Mouse (Mus musculus): Measurements from ENCODE around the gene Plgrkt.
"Not testable (repeated sequence)": the region's sequence is repeated elsewhere in the genome, so short reads cannot be mapped to it uniquely, and the experiment has no call there.

Plgrkt gene

GRCm38 (mm10) chr19:29366969-29367622 lies at the start of gene Plgrkt, which contains the start of gene Cd274:
Gene Plgrkt (minus strand): TSS chr19:29367390.
Gene Cd274 (plus strand): TSS chr19:29367455.
- DNase-seq (ENCODE audit: low read depth, low spot score), result no peak

DNA sequence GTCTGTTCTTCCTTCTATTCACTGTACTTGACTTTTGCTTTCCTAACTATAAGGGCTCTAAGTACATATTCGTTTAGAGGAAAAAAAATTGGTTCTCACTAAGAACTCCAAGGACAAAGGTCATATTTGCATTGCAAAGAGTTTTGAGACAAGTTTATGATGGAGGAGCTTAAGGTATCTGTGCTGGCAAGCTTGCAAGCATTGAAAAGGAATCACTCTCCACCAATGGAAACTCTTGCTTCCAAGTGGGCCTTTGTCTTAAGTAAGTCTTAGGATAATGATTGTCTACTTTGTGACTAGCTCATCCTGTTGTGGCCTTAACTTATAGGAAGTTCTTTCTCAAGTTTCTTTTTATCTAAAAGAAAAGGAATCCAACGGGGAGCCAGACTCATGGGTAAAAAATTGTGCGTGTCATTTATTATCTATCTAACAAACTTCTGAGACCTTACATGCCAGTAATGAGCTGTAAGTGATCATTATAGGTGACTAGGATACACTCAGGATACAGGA lies 49.3 kb upstream of the Plgrkt start:
- no peak for DNase-seq (ENCODE audit: low read depth, low spot score)

DNA sequence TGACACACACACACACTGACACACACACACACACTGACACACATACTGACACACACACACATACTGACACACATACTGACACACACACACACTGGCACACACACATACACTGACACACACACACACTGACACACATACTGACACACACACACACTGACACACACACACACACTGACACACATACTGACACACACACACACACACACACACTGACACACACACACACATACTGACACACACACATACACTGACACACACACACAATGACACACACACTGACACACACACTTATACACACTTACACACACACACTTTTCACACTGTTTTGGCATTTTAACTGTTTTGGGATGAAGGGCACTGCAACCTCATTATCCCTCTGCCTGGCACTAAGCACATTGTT lies 47.7 kb upstream of the Plgrkt start:
- DNase-seq (ENCODE audit: low read depth, low spot score), result not testable (repeated sequence)

DNA sequence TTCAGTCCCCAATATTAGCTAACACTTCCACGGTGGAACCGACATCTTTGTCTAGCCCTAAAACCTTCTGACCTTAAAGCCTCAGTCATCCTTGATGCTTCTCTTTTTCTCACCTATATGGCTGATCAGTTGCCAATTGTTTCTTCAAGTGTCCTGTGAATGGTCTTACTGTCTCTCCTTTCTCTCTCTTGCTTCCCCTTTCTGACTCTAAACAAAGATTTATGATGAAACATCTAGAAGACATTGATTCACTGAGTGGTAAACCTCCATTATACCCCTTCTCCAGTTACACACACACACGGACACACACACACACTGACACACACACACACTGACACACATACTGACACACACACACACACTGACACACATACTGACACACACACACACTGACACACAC lies 47.3 kb upstream of the Plgrkt start:
- no peak for DNase-seq (ENCODE audit: low read depth, low spot score)

GRCm38 (mm10) chr19:29412476-29413420 lies 45.6 kb upstream of the Plgrkt start:
- DNase-seq (ENCODE audit: low read depth, low spot score), result peak; percentile 22

DNA sequence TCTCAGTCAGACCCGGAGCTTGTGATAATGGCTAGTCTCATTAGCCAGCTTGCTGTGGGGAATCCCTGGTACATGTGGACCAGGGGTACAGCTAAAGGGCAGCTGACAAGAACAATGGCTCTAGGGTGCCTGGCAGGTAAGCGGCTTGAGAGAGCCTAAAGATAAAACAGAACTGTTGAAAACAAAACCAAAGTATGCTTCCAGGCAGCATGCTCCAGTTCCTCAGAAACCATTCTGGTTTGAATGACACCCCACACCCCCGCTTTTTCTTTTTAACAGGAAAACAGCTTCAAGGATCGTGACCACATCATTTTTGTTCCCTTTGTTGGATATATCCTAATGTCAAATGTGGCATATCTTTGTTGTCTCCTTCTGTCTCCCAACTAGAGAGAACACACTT lies 43.4 kb upstream of the Plgrkt start, which contains the start of gene Pdcd1lg2:
Pdcd1lg2 (plus strand) TSS at position 301 of the 400 bp plus-strand sequence.
- DNase-seq (ENCODE audit: low read depth, low spot score), result no peak

DNA sequence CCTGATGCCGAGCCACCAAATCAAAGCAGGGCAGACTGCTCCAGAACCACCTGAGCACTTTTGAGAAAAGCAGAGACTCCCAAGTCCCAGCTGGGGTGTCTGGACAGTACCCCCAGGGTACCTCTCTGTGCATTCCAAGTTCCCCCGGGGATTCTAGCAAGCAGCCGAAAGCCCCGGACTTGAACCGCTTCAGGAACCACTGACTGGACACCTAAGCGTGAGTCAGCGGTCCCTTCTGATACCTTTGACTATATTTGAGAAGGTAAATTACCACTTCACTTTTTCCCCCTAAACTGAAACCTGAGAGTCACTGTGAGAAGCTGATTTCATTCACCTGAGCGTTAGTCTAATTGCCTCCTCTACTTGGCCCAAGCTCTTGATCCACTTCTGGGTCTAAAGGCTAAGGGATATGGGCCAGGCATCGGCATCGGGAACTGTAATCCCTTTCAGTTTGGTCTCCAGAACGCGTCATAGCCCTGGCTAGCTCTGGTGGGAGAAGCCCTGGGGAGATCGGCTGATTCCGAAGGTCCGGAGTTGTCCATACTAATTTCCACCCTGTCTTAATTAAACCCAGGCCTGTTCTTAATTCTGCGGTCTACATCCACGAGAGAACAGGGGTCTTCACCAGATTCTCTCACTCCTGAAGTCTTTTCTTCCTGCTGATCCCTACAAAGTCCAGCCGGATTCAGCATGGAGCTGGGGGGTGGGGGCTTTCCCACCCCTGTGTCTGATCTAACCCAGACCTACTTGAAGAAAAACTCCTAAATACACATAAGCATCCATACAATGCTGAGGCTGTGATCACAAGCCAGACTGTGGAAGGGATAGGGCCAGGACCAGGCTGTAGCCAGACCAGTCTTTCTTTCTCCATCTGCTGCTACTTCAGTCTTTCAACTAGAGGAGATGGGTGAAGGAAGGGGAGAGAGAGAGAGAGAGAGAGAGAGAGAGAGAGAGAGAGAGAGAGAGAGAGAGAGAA lies 39.1 kb upstream of the Plgrkt start:
- no peak for DNase-seq (ENCODE audit: low read depth, low spot score)

DNA sequence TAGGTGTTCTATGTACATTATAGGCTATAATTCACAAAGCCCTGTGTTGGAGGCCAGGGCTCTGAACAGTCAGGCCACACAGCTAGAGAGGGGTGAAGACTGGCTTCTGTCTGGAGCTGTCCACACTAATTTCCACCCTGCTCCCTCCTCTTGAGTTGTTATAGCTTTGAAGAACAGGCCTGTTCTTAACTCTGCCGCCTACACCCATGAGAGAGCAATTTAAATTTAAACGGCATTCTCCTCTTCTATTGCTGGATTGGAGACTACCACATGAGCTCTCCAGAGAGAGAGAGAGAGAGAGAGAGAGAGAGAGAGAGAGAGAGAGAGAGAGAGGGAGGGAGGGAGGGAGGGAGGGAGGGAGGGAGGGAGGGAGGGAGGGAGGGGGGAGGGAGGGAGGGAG lies 38.2 kb upstream of the Plgrkt start:
- peak; percentile 32 for DNase-seq (ENCODE audit: low read depth, low spot score)

DNA sequence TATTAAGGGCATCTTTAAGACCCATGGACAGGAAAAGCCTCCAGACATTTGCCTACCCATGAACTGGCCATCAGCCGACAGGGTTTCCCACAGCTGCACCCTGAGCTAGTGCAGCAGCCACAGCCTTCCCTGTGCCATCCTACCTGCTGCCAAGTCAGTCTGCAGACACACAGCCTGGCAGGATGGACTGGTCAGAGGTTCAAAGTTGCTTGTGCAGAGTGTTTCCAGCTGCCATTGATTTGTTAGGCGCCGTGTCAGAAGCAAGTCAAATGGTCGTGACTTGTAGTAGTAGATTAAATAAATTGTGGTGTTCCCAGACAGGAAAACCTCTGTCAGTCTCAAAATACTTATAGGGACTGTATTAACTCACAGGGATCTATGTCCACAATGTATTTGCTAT lies 36.1 kb upstream of the Plgrkt start:
- no peak for DNase-seq (ENCODE audit: low read depth, low spot score)

DNA sequence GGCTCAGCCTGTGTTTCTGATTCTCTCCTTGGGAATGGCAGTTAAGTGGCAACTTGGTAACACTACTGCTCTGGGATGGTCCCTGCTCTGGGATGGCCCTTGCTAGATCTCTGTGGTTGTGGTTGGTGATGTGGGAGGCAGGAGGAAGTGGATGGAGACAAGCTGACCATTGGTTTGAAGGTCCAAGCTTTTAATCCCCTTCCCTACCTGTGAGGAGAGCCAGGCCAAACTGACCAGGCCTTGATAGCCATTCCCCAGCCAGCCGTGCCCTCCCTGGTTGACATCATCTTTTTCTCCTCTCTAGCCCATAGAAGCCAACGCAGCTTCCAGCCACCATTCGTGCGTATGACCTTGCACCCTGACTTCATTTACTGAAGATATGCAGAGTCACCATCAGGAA lies 35.4 kb upstream of the Plgrkt start:
- DNase-seq (ENCODE audit: low read depth, low spot score), result no peak

DNA sequence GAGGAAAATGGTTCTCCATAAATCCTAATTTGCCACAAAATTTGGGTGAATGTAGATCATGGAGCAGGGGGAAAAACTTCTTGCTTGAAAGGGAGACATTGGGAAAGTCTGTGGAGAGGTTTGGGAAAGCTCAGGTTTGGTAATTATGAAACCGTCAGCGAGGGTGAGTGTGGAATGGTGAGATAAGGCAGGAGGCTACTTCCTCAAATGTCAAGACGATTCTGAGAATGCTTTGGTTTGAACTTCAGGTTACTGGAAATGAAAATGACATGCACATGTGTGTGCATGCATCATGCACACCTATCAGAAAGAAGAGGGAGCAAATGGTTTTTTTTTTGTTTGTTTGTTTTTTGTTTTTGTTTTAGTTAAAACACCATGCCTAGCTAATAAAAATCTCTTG lies 33.3 kb upstream of the Plgrkt start:
- DNase-seq (ENCODE audit: low read depth, low spot score), result no peak

- DNase-seq (ENCODE audit: low read depth, low spot score), result no peak
Observed at GRCm38 (mm10) chr19:29399786-29400185, 32.6 kb upstream of the Plgrkt start.

- DNase-seq (ENCODE audit: low read depth, low spot score), result no peak
Observed at GRCm38 (mm10) chr19:29396353-29396752, 29.2 kb upstream of the Plgrkt start.

DNA sequence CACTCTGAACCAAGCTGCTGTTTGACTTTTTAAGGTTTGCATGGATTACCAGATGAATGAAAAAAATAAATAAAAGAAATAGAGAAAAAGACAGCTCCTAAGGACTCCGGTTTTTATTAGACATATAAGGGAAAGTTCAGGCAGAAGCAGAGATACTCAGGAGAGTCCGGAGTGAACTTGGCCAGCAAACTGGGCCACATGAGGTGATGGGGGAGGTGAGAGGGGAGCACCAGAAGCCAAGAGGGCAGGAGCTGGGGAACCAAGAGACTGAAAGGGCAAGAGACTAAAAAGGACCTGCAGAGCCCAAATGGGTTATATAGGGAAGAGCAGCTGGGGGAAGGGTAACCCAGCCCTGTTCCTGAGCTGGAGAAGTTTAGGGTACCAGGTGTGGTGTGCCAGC lies 27.5 kb upstream of the Plgrkt start:
- DNase-seq (ENCODE audit: low read depth, low spot score), result no peak

- DNase-seq (ENCODE audit: low read depth, low spot score), result no peak
Observed at GRCm38 (mm10) chr19:29393333-29393732, 26.1 kb upstream of the Plgrkt start.

GRCm38 (mm10) chr19:29391279-29391678 lies 24.1 kb upstream of the Plgrkt start:
- DNase-seq (ENCODE audit: low read depth, low spot score), result no peak

DNA sequence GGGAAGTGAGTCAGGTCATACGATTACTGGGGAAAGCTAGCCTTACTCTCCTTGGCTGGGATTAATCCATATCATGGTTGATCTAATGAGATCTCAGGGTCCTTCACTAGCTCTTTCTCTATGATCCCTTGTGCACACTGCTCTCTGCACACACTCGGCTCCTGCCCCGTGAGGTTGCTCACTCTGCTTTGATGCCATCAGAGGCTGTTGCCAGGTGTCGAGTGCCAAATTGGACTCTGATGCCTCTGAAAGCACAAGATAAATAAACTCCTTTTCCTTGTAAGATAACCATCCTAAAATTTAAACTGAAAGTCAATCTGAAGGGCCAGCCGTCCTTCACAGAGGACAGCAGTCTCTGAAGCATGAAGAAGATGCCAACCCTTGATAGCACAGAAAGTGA lies 23.3 kb upstream of the Plgrkt start:
- no peak for DNase-seq (ENCODE audit: low read depth, low spot score)

DNA sequence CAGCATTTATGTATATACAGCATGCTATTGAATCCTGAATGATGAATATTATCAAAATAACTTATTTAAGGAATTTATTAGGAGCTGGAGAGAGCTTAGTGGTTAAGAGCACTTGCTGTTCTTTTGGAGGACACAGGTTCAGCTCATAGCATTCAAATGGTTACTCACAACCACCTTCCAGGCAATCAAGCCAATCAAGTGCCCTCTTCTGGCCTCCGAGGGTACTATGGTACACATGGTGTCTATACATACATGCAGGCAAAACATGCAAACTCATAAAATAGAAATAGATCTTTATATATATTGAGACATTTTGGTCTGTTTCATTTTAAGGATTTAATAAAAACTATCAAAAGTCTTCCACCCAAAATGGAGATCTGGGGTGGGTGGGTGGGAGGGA lies 21.6 kb upstream of the Plgrkt start:
- no peak for DNase-seq (ENCODE audit: low read depth, low spot score)

DNA sequence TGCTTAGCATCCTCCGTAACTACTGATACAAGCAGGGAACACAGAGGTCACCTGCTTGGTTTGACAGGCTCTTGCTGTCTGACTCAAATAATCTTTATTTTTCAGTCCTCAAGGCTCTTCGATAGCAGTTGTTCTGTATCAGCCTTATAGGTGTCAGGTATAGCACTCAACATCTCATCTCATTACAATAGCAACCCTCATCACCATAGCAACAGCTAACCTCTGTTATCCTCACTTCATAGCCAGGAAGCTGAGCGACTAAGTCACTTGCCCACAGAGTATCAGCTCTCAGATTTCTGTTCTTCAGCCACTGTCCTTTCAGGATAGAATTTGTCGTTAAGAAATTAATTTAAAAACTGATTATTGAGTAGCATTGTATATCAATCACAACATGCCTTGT lies 18.6 kb upstream of the Plgrkt start:
- no peak for DNase-seq (ENCODE audit: low read depth, low spot score)

GRCm38 (mm10) chr19:29384994-29385393 lies 17.8 kb upstream of the Plgrkt start:
- no peak for DNase-seq (ENCODE audit: low read depth, low spot score)

GRCm38 (mm10) chr19:29384412-29384811 lies 17.2 kb upstream of the Plgrkt start:
- DNase-seq (ENCODE audit: low read depth, low spot score), result no peak
